Mouse (Mus musculus) right cerebral cortex, adult 2 months (tissue): ENCODE data around the gene Ptgis.

ENCODE experiments used
- DNase-seq, 2 experiments: peaks; one replicate each; pipeline ENCODE4 v3.0.0; 2021 to 2022; ENCODE audit warnings: low spot score in 2 of 2

Ptgis gene

GRCm38 (mm10) chr2:167190076-167190399, 50.4 kb downstream of the Ptgis start, which contains the start of gene Kcnb1:
TSS of gene Kcnb1 (minus strand) at chr2:167190155.
- DNase-seq, result peak; percentile 78 to 86

- peak; percentile 43 to 57 for DNase-seq
Observed at GRCm38 (mm10) chr2:167189291-167190075, 50.9 kb downstream of the Ptgis start.

- peak in 1 of 2 experiments; percentile 49 for DNase-seq
Observed at GRCm38 (mm10) chr2:167188315-167189207, 51.8 kb downstream of the Ptgis start.

GRCm38 (mm10) chr2:167187119-167187518, 53.3 kb downstream of the Ptgis start:
- DNase-seq, result no peak

DNA sequence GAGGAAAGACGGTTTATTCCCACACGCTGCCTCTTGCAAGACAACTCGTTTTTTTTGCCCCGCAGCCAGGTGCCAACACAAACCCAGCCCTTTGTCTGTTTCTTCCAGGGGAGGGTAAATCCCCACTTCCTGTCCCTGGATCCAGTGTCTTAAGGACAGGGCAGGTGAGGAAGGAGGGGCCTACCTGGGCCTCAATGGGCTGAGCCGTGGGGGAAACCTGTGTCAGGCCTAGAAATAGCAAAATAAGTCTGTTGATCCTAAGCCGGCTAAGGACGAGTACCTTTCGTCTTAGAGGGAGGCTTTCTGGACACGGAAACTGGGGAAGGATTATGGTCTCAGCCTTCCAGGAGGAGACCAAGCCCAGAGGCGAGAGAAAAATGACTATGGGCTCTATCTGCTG, 53.9 kb downstream of the Ptgis start:
- DNase-seq, result no peak

- no peak for DNase-seq
Observed at GRCm38 (mm10) chr2:167186003-167186402, 54.4 kb downstream of the Ptgis start.

GRCm38 (mm10) chr2:167185432-167185831, 55.0 kb downstream of the Ptgis start:
- DNase-seq, result peak in 1 of 2 experiments; percentile 45

GRCm38 (mm10) chr2:167181662-167182389, 58.6 kb downstream of the Ptgis start:
- DNase-seq, result no peak

DNA sequence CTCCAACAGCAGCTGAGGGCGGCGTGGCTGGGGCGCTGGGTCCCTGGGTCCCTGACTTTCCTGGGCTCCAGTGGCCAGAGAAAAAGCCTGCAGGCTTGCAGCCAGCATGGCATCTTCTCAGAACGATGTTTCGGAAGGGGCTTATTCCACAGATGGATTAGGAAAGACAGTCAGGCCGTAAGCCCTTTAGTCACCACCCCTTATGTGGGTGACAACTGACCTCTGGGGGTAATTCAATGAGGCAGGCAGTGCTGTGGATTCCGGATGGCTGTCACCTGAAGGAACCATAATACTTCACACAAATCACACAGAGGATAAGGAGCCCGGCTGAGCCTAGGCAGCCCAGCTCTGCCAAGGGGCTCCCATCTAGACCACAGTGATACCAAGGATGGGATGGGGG, 59.3 kb downstream of the Ptgis start:
- no peak for DNase-seq

DNA sequence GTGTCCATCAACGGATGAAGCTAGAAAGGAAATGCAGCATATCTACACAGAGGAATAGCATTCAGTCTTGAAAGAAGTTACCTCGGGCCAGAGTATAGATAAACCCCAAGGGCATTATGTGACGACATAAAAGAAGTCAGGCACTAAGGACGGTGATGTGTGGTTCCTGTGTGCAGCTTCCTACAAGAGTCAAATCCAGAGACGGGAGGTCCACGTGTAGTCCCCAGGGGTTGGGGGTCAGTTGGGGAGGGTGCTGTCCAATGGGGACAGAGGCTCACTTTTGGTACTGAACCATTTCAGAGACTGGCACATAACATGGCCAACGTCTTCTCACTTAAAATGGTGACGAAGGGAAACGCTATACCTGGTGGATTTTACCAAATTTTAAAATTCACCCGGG, 61.1 kb downstream of the Ptgis start:
- DNase-seq, result no peak

GRCm38 (mm10) chr2:167177231-167177641, 63.2 kb downstream of the Ptgis start:
- peak; percentile 60 to 72 for DNase-seq

- DNase-seq, result no peak
Observed at GRCm38 (mm10) chr2:167175284-167175683, 65.1 kb downstream of the Ptgis start.

- DNase-seq, result no peak
Observed at GRCm38 (mm10) chr2:167173051-167173875, 67.1 kb downstream of the Ptgis start.

GRCm38 (mm10) chr2:167167515-167168212, 72.7 kb downstream of the Ptgis start:
- no peak for DNase-seq

DNA sequence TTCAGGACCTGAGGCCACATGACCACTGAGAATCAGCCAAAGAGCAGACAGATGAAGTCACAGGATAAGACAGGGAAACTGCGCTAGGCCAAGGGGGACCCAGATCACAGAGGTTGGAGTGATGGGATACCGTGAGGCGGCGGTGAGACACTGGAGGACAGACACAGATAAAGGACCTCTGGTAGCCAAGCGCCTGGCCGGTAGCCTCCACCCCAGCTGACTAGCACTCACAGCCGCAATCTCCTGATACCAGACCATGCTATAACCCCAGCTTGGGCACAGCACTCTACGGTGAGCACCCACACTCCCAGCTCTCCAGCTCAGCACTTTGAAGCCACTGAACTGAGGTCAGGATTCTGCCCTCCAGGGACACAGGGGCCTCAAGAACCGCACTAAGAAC, 76.8 kb downstream of the Ptgis start:
- no peak for DNase-seq

DNA sequence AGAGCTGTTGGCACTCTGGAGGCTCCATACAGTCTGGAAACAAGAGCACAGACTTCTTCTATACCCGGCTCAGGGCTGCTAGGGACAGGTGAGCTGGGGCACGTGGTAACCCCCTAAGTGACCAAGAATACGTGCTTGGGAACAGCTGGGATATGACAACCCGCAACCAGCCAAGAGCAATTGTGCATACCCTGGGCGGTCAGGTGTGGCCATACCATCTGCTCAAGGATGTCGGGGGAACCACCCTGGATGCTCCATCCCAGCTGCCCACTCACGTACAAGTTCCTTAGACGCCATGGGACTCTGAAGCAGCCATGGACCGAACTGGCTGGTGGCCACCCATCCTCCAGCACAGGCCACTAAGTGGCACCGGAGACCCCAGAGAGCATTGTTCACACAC, 77.3 kb downstream of the Ptgis start:
- DNase-seq, result no peak

DNA sequence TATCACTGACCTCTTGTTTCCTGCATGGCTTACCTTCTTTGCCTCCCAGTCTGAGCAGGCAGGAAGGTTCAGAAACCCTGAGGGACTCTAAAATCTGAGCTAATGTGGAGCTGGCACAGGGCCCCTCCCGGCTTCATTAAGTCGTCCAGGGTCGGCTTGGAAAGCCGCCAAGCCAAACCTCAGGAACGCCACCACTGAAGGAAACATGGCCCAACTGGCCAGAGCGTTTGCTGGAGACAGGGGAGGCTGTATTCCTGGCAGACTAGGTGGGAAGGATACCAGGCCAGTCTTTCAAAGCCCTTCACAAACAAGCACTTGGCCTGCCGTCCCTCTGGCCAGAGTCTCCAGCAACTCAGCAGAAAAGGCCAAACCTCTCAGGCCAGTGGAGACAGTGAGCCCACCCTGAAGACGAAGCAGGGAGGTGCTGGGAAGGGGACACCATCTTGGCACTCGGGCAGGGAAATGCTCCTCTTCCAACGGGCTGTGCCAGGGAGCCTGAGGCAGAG, 77.8 kb downstream of the Ptgis start:
- no peak for DNase-seq

DNA sequence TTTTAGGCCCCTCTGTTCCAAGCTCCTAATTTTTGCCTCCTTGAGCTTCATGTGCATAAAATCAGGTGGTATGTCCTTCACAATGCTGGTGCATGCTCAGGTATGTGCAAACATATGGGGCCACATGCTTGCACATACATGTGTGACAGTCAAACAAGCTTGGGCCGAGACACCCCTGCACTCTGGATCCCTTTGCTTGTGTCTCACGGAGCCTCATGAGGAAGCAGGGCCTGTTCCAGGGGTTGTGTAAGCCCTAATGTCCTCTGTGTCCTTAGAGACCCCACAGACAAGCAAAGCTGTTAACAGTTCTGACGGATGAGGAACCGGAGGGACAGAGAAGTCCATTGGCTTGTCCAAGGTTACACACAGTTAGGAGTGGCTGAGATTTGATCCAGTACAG, 80.7 kb downstream of the Ptgis start:
- DNase-seq, result no peak

DNA sequence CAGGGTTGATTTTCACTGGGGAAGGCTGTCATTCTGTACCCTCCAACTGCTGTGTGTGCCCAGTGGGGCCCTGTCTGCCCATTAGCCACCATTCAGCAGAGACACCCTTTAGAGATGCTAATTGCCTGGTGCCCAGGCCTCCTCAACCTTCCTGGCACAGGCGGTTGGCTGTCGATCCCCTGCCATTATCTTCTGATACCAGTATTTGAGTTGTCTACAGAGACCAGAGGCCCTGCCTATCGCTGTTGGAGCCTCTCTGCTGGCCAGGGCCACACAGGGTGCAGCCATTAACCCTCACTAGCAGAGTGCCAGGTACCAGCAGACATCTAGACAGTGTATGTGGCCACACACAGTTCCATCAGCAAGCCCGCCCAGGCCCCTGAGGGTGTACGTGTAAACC, 81.6 kb downstream of the Ptgis start:
- DNase-seq, result no peak

GRCm38 (mm10) chr2:167156118-167156715, 84.2 kb downstream of the Ptgis start:
- no peak for DNase-seq
